Mouse (Mus musculus) midbrain, embryonic 10.5 days (tissue): ENCODE data around the gene Eif5a. TPM values are rescaled to one million over a fixed set of nuclear protein-coding genes. Genes with fewer than 3 reads are reported as not detected.
A peak's percentile ranks its signal among the peaks of the same experiment; 100 is the strongest.

Source experiments
- DNase-seq: peaks from one replicate; pipeline ENCODE4 v3.0.0-alpha.2; 2017; ENCODE audit warnings: low spot score
- H3K27ac ChIP-seq: fragments of 300-500 bp; sonication (generic); replicated peaks from 2 replicates; pipeline ENCODE4 v1.5.1; 2016; ENCODE audit warnings: mild to moderate bottlenecking
- H3K27me3 ChIP-seq: fragments of 300-500 bp; sonication (generic); 2 replicates; pipeline ENCODE4 v1.6.1; 2016; ENCODE audit warnings: low read depth, mild to moderate bottlenecking; ENCODE audit not compliant: poor library complexity, severe bottlenecking
- H3K36me3 ChIP-seq: fragments of 300-500 bp; sonication (generic); 2 replicates; pipeline ENCODE4 v1.6.1; 2016; ENCODE audit warnings: mild to moderate bottlenecking, moderate library complexity
- H3K4me1 ChIP-seq: fragments of 300-500 bp; sonication (generic); 2 replicates; pipeline ENCODE4 v1.6.1; 2016
- H3K4me3 ChIP-seq: fragments of 300-500 bp; sonication (generic); 2 replicates; pipeline ENCODE4 v1.5.1; 2016; ENCODE audit warnings: mild to moderate bottlenecking, moderate library complexity
- H3K9me3 ChIP-seq: fragments of 300-500 bp; sonication (generic); replicated peaks from 2 replicates; pipeline ENCODE4 v1.6.1; 2016; ENCODE audit warnings: mild to moderate bottlenecking
- WGBS: fragments of 180-500 bp; shearing (Covaris S2); methylation state at CpG from one replicate; pipeline ENCODE4 v1.1.7; 2016; 5-methylcytosine and 5-hydroxymethylcytosine counted together
- polyA plus RNA-seq: library from polyadenylated mRNA; unstranded; fragments of >200 nt; fragmentation: Nextera tagmentation; extraction: Ambion mirVana; gene quantifications from 2 replicates; pipeline ENCODE4 v1.2.1, GENCODE M21; 2016

Eif5a gene
- 2,258 and 2,701 TPM in 2 replicates for polyA plus RNA-seq

GRCm38 (mm10) chr11:69921114-69922011 is at the start of gene Eif5a:
Gene Eif5a (minus strand): TSS chr11:69921958.
- Histone ChIP-seq H3K27ac (peak within 1 kb of the TSS; percentile 99), H3K9me3 (no peaks in the 10 kb centered on the region), H3K36me3 (peaks cover 34% of the 10 kb centered on the region), H3K4me3 (peak within 1 kb of the TSS; percentile 99), H3K27me3 (no peaks in the 10 kb centered on the region), H3K4me1 (peaks cover 45% of the 10 kb centered on the region)
- under 1% methylated on average over 78 of the region's 78 CpGs for WGBS
- peak; percentile 100 for DNase-seq

- Histone ChIP-seq H3K4me1 (peaks cover 12% of the 10 kb centered on the region), H3K27me3 (peaks cover 30% of the 10 kb centered on the region), H3K4me3 (no peak overlapping the region), H3K36me3 (peaks cover 81% of the 10 kb centered on the region), H3K27ac (no peak overlapping the region), H3K9me3 (no peaks in the 10 kb centered on the region)
- WGBS, result 84% methylated on average over 3 of the region's 3 CpGs
- DNase-seq, result no peak
Observed at GRCm38 (mm10) chr11:69970775-69971174, 49.0 kb upstream of the Eif5a start.

GRCm38 (mm10) chr11:69970222-69970621 is 48.5 kb upstream of the Eif5a start:
- peaks cover 76% of the 10 kb centered on the region for H3K36me3 ChIP-seq
- no peak overlapping the region for H3K4me3 ChIP-seq
- 94% methylated on average over 6 of the region's 6 CpGs for WGBS
- H3K27me3 ChIP-seq, result peaks cover 36% of the 10 kb centered on the region
- H3K4me1 ChIP-seq, result peaks cover 16% of the 10 kb centered on the region
- H3K27ac ChIP-seq, result no peak overlapping the region
- DNase-seq, result no peak
- H3K9me3 ChIP-seq, result no peaks in the 10 kb centered on the region

- H3K4me3 ChIP-seq, result no peak overlapping the region
- H3K27ac ChIP-seq, result no peak overlapping the region
- H3K4me1 ChIP-seq, result peaks cover 19% of the 10 kb centered on the region
- 89% methylated on average over 4 of the region's 4 CpGs for WGBS
- H3K9me3 ChIP-seq, result no peaks in the 10 kb centered on the region
- DNase-seq, result no peak
- peaks cover 61% of the 10 kb centered on the region for H3K36me3 ChIP-seq
- H3K27me3 ChIP-seq, result peaks cover 50% of the 10 kb centered on the region
Observed at GRCm38 (mm10) chr11:69968793-69969192, 47.0 kb upstream of the Eif5a start.

- Histone ChIP-seq H3K27ac (peak overlapping the region; percentile 55; the same call in 1 of the 2 replicates), H3K36me3 (peaks cover 43% of the 10 kb centered on the region), H3K4me3 (peak overlapping the region; percentile 40), H3K4me1 (peaks cover 19% of the 10 kb centered on the region), H3K27me3 (peaks cover 68% of the 10 kb centered on the region), H3K9me3 (no peaks in the 10 kb centered on the region)
- no peak for DNase-seq
- WGBS, result 39% methylated on average over 17 of the region's 17 CpGs
Observed at GRCm38 (mm10) chr11:69966860-69967517, 45.2 kb upstream of the Eif5a start.

GRCm38 (mm10) chr11:69966006-69966859 is 44.5 kb upstream of the Eif5a start:
- Histone ChIP-seq H3K27me3 (peaks cover 74% of the 10 kb centered on the region), H3K4me3 (peak overlapping the region; percentile 40), H3K27ac (peak overlapping the region; percentile 55; the same call in 1 of the 2 replicates), H3K4me1 (peaks cover 19% of the 10 kb centered on the region), H3K9me3 (no peaks in the 10 kb centered on the region), H3K36me3 (peaks cover 36% of the 10 kb centered on the region)
- 3% methylated on average over 59 of the region's 59 CpGs for WGBS
- DNase-seq, result peak; percentile 41

GRCm38 (mm10) chr11:69965271-69966005 is 43.7 kb upstream of the Eif5a start:
- no peak for DNase-seq
- H3K4me1 ChIP-seq, result peaks cover 19% of the 10 kb centered on the region
- H3K27ac ChIP-seq, result no peak overlapping the region
- no peaks in the 10 kb centered on the region for H3K9me3 ChIP-seq
- WGBS, result 2% methylated on average over 49 of the region's 49 CpGs
- H3K27me3 ChIP-seq, result peaks cover 74% of the 10 kb centered on the region
- H3K4me3 ChIP-seq, result peak overlapping the region; percentile 40
- H3K36me3 ChIP-seq, result peaks cover 30% of the 10 kb centered on the region

- Histone ChIP-seq H3K4me1 (peaks cover 19% of the 10 kb centered on the region), H3K27me3 (peaks cover 74% of the 10 kb centered on the region), H3K4me3 (peak within 1 kb of the TSS; percentile 35), H3K36me3 (peaks cover 23% of the 10 kb centered on the region), H3K9me3 (no peaks in the 10 kb centered on the region), H3K27ac (no peak within 1 kb of the TSS)
- WGBS, result 10% methylated on average over 24 of the region's 24 CpGs
- DNase-seq, result no peak
Observed at GRCm38 (mm10) chr11:69964650-69965270, 43.0 kb upstream of the Eif5a start, which contains the start of gene Cldn7. Gene Cldn7 (plus strand): TSS chr11:69964779.

- DNase-seq, result no peak
- H3K36me3 ChIP-seq, result no peaks in the 10 kb centered on the region
- H3K4me3 ChIP-seq, result no peak overlapping the region
- no peak overlapping the region for H3K27ac ChIP-seq
- H3K9me3 ChIP-seq, result no peaks in the 10 kb centered on the region
- H3K27me3 ChIP-seq, result peaks cover 55% of the 10 kb centered on the region
- WGBS, result 54% methylated on average over 5 of the region's 5 CpGs
- peaks cover 18% of the 10 kb centered on the region for H3K4me1 ChIP-seq
Observed at GRCm38 (mm10) chr11:69961841-69962240, 40.1 kb upstream of the Eif5a start.

- no peaks in the 10 kb centered on the region for H3K36me3 ChIP-seq
- H3K4me1 ChIP-seq, result peaks cover 7% of the 10 kb centered on the region
- no peak overlapping the region for H3K4me3 ChIP-seq
- WGBS, result 23% methylated on average over 5 of the region's 5 CpGs
- no peaks in the 10 kb centered on the region for H3K9me3 ChIP-seq
- no peak overlapping the region for H3K27ac ChIP-seq
- DNase-seq, result no peak
- peaks cover 43% of the 10 kb centered on the region for H3K27me3 ChIP-seq
Observed at GRCm38 (mm10) chr11:69960616-69961015, 38.9 kb upstream of the Eif5a start.

GRCm38 (mm10) chr11:69956218-69956617 is 34.5 kb upstream of the Eif5a start:
- H3K4me3 ChIP-seq, result no peak overlapping the region
- no peak for DNase-seq
- 73% methylated on average over 1 of the region's 1 CpGs for WGBS
- no peaks in the 10 kb centered on the region for H3K4me1 ChIP-seq
- no peak overlapping the region for H3K27ac ChIP-seq
- no peaks in the 10 kb centered on the region for H3K36me3 ChIP-seq
- H3K9me3 ChIP-seq, result no peaks in the 10 kb centered on the region
- H3K27me3 ChIP-seq, result no peaks in the 10 kb centered on the region; the same call in none of the 2 replicates
